Mouse (Mus musculus) intestine, embryonic 15.5 days (tissue): ENCODE measurements at regions not wholly inside any gene's neighbourhood (a gene's known extent, or its start where the extent isn't known, plus 50 kb on each side); places are given as distances from the start of the nearest gene placed in this dataset.

ENCODE experiments used
- ATAC-seq: fragments of 200-750 bp; cut with Nextera tagmentation; 2 replicates; pipeline ENCODE4 v1.8.0; 2017; ENCODE audit warnings: moderate TSS enrichment, moderate library complexity
- H3K27ac ChIP-seq: fragments of 300-500 bp; sonication (generic); 2 replicates; pipeline ENCODE4 v1.5.1; 2015; ENCODE audit warnings: mild to moderate bottlenecking, inconsistent platforms
- H3K27me3 ChIP-seq: fragments of 300-500 bp; sonication (generic); replicated peaks from 2 replicates; pipeline ENCODE4 v1.6.1; 2015; ENCODE audit warnings: inconsistent platforms
- H3K36me3 ChIP-seq: fragments of 300-500 bp; sonication (generic); 2 replicates; pipeline ENCODE4 v1.6.1; 2015; ENCODE audit warnings: inconsistent platforms
- H3K4me1 ChIP-seq: fragments of 300-500 bp; sonication (generic); replicated peaks from 2 replicates; pipeline ENCODE4 v1.6.1; 2015; ENCODE audit warnings: inconsistent platforms
- H3K4me2 ChIP-seq: fragments of 300-500 bp; sonication (generic); replicated peaks from 2 replicates; pipeline ENCODE4 v1.6.1; 2015; ENCODE audit warnings: mild to moderate bottlenecking, inconsistent platforms
- H3K4me3 ChIP-seq: fragments of 300-500 bp; sonication (generic); replicated peaks from 2 replicates; pipeline ENCODE4 v1.5.1; 2015; ENCODE audit warnings: inconsistent platforms
- H3K9ac ChIP-seq: fragments of 300-500 bp; sonication (generic); 2 replicates; pipeline ENCODE4 v1.6.1; 2015; ENCODE audit warnings: inconsistent platforms
- H3K9me3 ChIP-seq: fragments of 300-500 bp; sonication (generic); 2 replicates; pipeline ENCODE4 v1.6.1; 2016; ENCODE audit warnings: inconsistent platforms
- WGBS: fragments of 180-500 bp; shearing (Covaris S2); methylation state at CpG from one replicate; pipeline ENCODE4 v1.1.7; 2015; 5-methylcytosine and 5-hydroxymethylcytosine counted together

DNA sequence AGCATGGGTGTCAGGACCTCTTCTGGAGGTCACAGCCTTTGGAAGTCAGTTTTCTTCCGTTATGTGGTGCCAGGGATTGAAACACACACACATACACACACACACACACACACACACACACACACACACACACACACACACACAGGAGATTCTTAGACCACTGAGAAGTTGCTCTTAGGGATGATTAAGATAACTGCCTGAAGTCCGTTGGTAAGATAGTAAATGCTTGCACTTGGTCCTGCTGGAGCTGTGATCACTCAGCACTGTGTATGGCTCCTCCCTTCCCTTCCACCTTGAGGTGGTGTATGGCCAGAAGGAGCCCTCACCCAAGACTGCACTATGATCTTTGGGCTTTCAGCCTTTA is 118.7 kb upstream of the Slc22a12 start:
- Histone ChIP-seq H3K4me1 (no peaks in the 10 kb centered on the region), H3K27me3 (0 out of 2 replicates have a peak, but pooled peaks cover 2% of the 10 kb centered on the region), H3K4me2 (no peak overlapping the region), H3K9ac (no peak overlapping the region), H3K4me3 (no peak overlapping the region), H3K27ac (no peak overlapping the region), H3K36me3 (no peaks in the 10 kb centered on the region), H3K9me3 (no peaks in the 10 kb centered on the region)
- WGBS = 42% methylated on average over 2 of the region's 2 CpGs
- no peak for ATAC-seq

DNA sequence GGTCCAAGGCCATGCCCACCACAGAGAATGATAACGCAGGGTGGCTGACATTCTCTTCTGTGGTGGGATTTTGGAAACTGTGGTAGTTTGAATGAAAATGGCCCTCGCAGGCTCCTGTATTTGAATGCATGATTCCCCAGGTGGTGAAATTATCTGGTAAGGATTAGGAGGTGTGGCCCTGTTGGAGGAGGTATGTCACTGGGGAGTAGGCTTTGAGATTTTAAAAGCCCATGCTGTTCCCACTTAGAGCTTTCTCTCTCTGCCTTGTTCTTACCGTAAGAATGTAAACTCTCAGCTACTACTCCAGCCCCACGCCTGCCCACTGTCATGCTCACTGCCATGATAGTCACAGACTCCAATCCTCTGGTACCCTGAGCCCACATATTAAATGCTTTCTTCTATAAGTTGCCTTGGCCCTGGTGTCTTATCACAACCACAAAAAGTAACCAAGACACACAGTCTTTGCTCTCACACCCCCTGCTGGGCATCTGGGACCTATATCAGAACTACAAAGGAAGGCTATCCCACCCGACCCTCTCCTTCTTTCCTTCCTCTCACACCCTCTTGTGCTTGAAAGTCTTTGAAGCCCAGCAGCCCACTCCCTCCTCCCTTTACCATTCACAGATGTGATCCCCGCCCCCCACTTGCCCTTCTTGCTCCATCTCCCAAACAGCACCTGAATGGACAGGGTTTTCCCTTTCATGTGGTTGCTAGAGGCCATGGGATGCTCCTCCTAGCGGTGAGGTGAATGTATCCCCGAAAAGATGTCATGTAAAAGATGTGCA is 118.1 kb upstream of the Slc22a12 start:
- Histone ChIP-seq H3K9me3 (no peaks in the 10 kb centered on the region), H3K36me3 (no peaks in the 10 kb centered on the region), H3K4me3 (no peak overlapping the region), H3K9ac (no peak overlapping the region), H3K4me2 (no peak overlapping the region), H3K27ac (no peak overlapping the region), H3K27me3 (0 out of 2 replicates have a peak, but pooled peaks cover 2% of the 10 kb centered on the region), H3K4me1 (no peaks in the 10 kb centered on the region)
- WGBS = 39% methylated on average over 8 of the region's 8 CpGs
- ATAC-seq = no peak

DNA sequence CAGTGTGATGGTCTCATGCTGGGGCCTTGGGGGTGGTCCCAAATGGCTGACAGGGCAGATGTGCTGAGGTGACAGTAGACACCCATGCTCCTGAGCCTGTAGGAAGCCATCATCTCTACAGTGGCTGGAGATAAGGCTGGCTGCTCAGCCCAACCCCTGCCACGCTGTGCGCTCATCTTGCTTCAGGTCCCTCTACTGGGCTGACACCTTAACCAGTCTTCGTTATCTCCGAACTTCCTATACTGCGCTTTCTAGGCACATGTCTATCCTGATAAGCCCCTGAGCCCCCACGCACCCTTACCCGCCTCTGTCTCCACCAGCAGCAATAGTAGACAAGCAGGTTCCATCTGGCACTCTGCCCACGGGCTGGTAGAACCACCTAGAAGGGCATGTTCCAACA is 117.3 kb upstream of the Slc22a12 start:
- Histone ChIP-seq H3K9ac (no peak overlapping the region), H3K27me3 (0 out of 2 replicates have a peak, but pooled peaks cover 2% of the 10 kb centered on the region), H3K4me1 (no peaks in the 10 kb centered on the region), H3K9me3 (no peaks in the 10 kb centered on the region), H3K27ac (no peak overlapping the region), H3K4me2 (no peak overlapping the region), H3K36me3 (no peaks in the 10 kb centered on the region), H3K4me3 (no peak overlapping the region)
- no peak for ATAC-seq
- WGBS = 85% methylated on average over 8 of the region's 8 CpGs

DNA sequence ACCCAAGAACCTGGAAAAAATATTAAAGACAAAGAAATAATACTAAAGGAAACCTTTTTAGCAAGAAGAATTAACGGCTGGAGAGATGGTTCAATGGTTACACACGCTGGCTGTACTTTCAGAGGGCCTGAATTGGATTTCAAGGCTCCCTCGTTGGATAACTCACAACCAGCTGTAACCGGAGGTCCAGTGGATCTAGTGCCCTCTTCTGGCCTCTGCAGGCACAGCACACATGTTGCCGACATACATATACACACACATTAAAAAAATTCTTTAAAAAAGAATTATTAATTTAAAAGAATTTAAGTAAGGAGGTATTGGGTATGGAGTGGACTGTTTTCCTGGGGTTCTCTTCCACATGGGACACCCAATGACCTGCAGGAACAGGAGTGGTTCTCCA is 111.7 kb upstream of the Slc22a12 start:
- H3K27me3 ChIP-seq = 0 out of 2 replicates have a peak, but pooled peaks cover 12% of the 10 kb centered on the region
- no peak for ATAC-seq
- WGBS = 90% methylated on average over 5 of the region's 5 CpGs
- no peaks in the 10 kb centered on the region for H3K4me1 ChIP-seq
- H3K36me3 ChIP-seq = no peaks in the 10 kb centered on the region
- no peak overlapping the region for H3K4me3 ChIP-seq
- no peak overlapping the region for H3K27ac ChIP-seq
- H3K9ac ChIP-seq = no peak overlapping the region
- no peak overlapping the region for H3K4me2 ChIP-seq
- no peaks in the 10 kb centered on the region for H3K9me3 ChIP-seq

DNA sequence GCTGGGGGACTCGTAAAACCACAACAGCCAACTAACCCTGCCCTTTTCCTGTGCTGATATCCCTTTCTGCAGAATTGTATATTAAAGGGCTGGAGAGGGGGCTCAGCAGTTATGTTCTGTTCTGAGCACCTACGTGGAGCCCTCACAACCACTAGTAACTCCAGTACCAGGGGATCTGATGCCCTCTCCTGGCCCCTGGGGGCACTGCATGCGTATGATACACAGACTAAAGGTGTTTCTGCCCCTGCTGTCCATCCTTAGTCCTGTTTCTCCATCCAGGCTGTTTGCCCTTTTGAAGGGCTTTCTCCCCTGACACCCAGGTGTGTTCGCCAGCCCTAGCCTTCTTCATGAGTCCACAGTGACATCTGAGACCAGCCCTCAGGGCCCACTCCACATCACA is 109.9 kb upstream of the Slc22a12 start:
- no peak overlapping the region for H3K9ac ChIP-seq
- no peak overlapping the region for H3K4me3 ChIP-seq
- 78% methylated on average over 4 of the region's 4 CpGs for WGBS
- H3K36me3 ChIP-seq = no peaks in the 10 kb centered on the region
- H3K4me1 ChIP-seq = no peaks in the 10 kb centered on the region
- H3K9me3 ChIP-seq = no peaks in the 10 kb centered on the region
- no peak for ATAC-seq
- H3K27me3 ChIP-seq = 0 out of 2 replicates have a peak, but pooled peaks cover 12% of the 10 kb centered on the region
- no peak overlapping the region for H3K4me2 ChIP-seq
- H3K27ac ChIP-seq = no peak overlapping the region

DNA sequence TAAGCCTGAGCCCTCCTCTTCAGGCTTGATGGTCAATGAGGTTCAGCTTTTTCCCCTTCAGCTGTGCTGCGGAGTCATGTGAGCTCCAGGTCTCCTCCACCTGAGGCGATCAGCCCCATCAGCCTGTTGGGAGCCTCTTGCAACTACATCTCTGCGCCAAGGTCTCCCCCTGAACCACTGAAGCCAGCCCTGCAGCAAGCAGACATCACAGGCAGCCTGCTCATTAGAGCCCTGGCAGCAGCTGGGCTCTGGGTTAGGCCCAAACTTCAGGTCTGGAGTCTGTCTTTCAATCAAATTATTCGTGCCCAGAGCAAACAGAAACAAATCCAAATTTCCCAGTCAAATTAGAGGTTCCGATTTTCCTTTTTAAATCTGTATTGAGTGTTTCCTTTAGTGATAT is 108.4 kb upstream of the Slc22a12 start:
- Histone ChIP-seq H3K9me3 (no peaks in the 10 kb centered on the region), H3K36me3 (no peaks in the 10 kb centered on the region), H3K4me1 (no peaks in the 10 kb centered on the region), H3K27ac (no peak overlapping the region), H3K27me3 (0 out of 2 replicates have a peak, but pooled peaks cover 10% of the 10 kb centered on the region), H3K4me3 (no peak overlapping the region), H3K9ac (no peak overlapping the region), H3K4me2 (no peak overlapping the region)
- no peak for ATAC-seq
- WGBS = 71% methylated on average over 5 of the region's 5 CpGs

DNA sequence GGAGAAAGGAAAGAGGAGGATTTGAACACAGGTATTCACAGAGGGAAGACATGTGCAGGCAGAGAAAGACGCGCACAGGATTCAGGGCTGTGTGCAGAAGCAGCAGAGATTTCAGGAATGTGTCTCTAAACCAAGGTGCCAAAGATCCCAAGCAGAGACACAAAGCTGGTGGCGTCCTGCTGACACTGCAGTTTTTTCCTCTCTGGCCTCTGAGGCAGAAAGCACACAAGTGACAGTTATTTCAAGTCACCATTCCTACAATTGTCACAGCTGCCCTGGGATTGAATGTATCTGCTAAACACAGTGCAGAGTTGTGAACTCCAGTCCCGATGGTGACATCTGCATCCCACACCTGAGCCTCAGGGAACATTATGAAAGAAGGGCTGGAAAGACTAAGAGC is 107.1 kb upstream of the Slc22a12 start:
- H3K27me3 ChIP-seq = 0 out of 2 replicates have a peak, but pooled peaks cover 10% of the 10 kb centered on the region
- H3K36me3 ChIP-seq = no peaks in the 10 kb centered on the region
- H3K4me1 ChIP-seq = 0 out of 2 replicates have a peak, but pooled peaks cover 3% of the 10 kb centered on the region
- H3K9me3 ChIP-seq = no peaks in the 10 kb centered on the region
- no peak overlapping the region for H3K4me2 ChIP-seq
- no peak overlapping the region for H3K27ac ChIP-seq
- no peak overlapping the region for H3K4me3 ChIP-seq
- no peak overlapping the region for H3K9ac ChIP-seq
- no peak for ATAC-seq
- 83% methylated on average over 4 of the region's 4 CpGs for WGBS

DNA sequence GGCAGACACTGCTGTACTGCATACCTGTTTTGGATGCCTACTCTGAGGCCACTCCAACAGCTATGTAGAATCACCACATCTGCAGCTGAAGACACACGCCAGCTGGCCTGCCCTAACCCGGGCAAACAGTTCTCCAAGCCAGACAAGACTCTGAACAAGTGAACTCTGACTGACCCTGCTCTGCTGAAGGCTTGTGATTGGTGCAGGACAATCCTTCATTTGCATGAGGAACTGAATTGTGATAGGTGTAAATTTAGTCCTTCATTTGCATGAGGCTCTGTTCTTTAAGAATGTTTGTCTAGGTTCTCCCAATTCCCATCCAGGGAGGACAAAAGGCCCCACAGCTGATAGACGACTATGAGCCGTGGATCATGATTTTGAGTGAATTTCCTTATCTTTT is 104.9 kb upstream of the Slc22a12 start:
- Histone ChIP-seq H3K4me3 (no peak overlapping the region), H3K36me3 (no peaks in the 10 kb centered on the region), H3K27me3 (0 out of 2 replicates have a peak, but pooled peaks cover 18% of the 10 kb centered on the region), H3K4me1 (0 out of 2 replicates have a peak, but pooled peaks cover 5% of the 10 kb centered on the region), H3K4me2 (no peak overlapping the region), H3K27ac (no peak overlapping the region), H3K9ac (no peak overlapping the region), H3K9me3 (no peaks in the 10 kb centered on the region)
- ATAC-seq = no peak
- WGBS = 80% methylated on average over 4 of the region's 4 CpGs

DNA sequence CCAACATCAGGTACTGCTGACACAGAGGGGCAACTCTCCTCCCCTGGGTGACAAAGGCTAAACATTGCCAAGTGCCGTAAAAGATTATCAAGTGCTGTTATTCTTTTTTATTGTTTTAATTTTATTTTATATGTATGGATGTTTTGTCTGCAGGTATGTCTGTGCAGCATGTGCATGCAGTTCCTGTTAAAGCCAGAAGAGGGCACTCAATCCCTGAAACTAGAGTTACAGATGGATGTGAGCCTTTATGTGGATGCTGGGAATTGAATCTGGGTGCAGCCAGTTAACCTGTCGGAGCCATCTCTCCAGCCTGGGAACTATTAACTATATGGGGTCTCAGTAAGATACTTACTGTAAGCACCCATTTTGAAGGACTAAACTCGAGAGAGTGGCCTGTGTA is 104.4 kb upstream of the Slc22a12 start:
- whole genome bisulfite sequencing = 92% methylated on average over 3 of the region's 3 CpGs
- H3K4me1 ChIP-seq = 0 out of 2 replicates have a peak, but pooled peaks cover 5% of the 10 kb centered on the region
- H3K27me3 ChIP-seq = 0 out of 2 replicates have a peak, but pooled peaks cover 23% of the 10 kb centered on the region
- H3K9me3 ChIP-seq = no peaks in the 10 kb centered on the region
- no peak overlapping the region for H3K4me2 ChIP-seq
- no peak overlapping the region for H3K9ac ChIP-seq
- H3K4me3 ChIP-seq = no peak overlapping the region
- ATAC-seq = no peak
- H3K27ac ChIP-seq = no peak overlapping the region
- no peaks in the 10 kb centered on the region for H3K36me3 ChIP-seq

DNA sequence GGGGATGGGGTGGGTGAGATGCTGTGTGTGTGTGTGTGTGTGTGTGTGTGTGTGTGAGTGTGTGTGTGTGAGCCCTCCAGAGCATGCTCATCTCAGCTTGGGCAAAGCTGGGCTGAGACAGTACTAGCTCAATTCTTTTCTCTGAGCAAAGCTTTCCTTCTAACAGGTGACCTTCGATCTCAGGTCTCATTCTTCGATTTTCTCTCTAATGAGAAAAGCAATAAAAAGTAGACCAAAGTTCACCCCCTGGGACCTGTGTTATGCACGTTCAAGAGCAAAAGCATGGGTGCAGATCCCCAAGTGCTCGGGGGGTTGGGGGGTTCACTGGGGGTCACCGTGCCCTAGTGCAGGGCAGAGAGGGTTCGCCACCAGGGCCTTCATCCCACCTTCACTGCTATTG is 103.1 kb upstream of the Slc22a12 start:
- no peak overlapping the region for H3K4me3 ChIP-seq
- peak overlapping the region; percentile 46 for H3K4me2 ChIP-seq
- 0 out of 2 replicates have a peak, but pooled peaks cover 5% of the 10 kb centered on the region for H3K4me1 ChIP-seq
- 69% methylated on average over 6 of the region's 6 CpGs for WGBS
- no peaks in the 10 kb centered on the region for H3K9me3 ChIP-seq
- H3K27me3 ChIP-seq = 0 out of 2 replicates have a peak, but pooled peaks cover 23% of the 10 kb centered on the region
- ATAC-seq = peak; percentile 77
- no peak overlapping the region for H3K9ac ChIP-seq
- no peaks in the 10 kb centered on the region for H3K36me3 ChIP-seq
- no peak overlapping the region for H3K27ac ChIP-seq

DNA sequence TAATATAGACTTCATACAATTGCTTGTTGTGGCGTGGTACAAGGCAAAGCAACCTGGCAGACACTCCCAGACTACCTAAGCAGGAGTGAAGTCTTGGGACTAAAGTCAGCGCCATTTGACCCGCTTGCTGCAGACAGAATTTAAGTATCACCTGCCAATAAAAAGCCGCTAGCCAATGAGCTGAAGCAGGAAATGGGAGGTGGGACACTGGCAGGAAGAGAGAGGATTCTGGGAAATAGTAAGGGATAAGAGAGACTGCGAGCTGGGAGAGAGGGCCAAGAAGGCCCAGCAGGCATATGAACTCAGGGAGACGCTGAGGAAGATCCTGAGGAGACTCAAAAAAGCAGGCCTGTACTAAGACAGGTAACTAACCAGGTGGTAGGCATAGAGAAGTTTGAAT is 102.0 kb upstream of the Slc22a12 start:
- whole genome bisulfite sequencing = 88% methylated on average over 6 of the region's 6 CpGs
- Histone ChIP-seq H3K4me1 (0 out of 2 replicates have a peak, but pooled peaks cover 5% of the 10 kb centered on the region), H3K27me3 (peaks cover 16% of the 10 kb centered on the region; the same call in 1 of the 2 replicates), H3K9ac (no peak overlapping the region), H3K27ac (no peak overlapping the region), H3K4me2 (no peak overlapping the region), H3K9me3 (no peaks in the 10 kb centered on the region), H3K36me3 (no peaks in the 10 kb centered on the region), H3K4me3 (no peak overlapping the region)
- no peak for ATAC-seq

DNA sequence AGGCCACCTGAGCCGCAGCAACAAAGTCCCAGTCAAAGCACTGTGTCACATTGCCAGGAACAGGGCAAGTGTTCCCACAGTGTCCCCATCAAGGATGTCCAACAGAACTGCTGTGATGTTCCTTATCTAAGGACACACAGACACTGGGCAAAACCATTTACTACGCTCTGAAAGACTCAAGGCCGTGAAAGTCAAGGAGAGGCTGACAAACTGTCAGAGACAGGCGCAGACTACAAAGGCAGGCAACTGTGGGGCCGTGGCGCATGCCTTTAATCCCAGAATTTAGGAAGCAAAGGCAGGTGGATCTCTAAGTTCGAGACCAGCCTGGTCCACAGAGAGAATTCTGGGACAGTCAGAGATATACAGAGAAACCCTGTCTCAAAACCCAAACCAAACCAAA is 96.8 kb upstream of the Slc22a12 start:
- Histone ChIP-seq H3K9ac (no peak overlapping the region), H3K27ac (no peak overlapping the region), H3K9me3 (no peaks in the 10 kb centered on the region), H3K4me1 (0 out of 2 replicates have a peak, but pooled peaks cover 2% of the 10 kb centered on the region), H3K4me2 (no peak overlapping the region), H3K27me3 (peaks cover 32% of the 10 kb centered on the region), H3K4me3 (no peak overlapping the region), H3K36me3 (no peaks in the 10 kb centered on the region)
- 74% methylated on average over 7 of the region's 7 CpGs for WGBS
- ATAC-seq = no peak

DNA sequence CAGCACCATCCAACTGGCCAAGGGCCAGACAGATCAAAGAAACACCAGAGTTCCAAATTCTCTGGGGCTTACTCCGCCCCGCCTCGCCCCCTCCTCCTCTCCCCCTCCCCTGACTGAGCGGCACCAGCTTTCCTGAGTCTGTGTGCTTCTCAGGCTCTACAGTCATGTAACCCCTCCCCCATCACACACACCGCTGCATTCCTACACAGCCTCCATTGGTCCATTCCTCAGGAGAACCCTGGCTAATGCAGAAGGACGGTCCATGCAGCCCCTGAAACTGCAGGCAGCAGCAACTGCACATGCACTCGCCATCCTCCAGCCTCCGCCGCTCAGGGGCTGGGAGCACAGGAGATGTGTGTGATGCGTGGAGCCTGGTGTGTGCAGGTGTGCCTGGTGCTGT is 90.6 kb upstream of the Slc22a12 start:
- 49% methylated on average over 10 of the region's 10 CpGs for WGBS
- no peak for ATAC-seq
- Histone ChIP-seq H3K36me3 (no peaks in the 10 kb centered on the region), H3K27me3 (peaks cover 18% of the 10 kb centered on the region), H3K4me2 (no peak overlapping the region), H3K9me3 (no peaks in the 10 kb centered on the region), H3K4me3 (no peak overlapping the region), H3K4me1 (no peaks in the 10 kb centered on the region), H3K27ac (no peak overlapping the region), H3K9ac (no peak overlapping the region)
